Mouse (Mus musculus): ENCODE measurements around the gene Tinf2. TPM values are rescaled to one million over a fixed set of nuclear protein-coding genes. Genes with fewer than 3 reads are reported as not detected.

The Tinf2 gene
- polyA plus RNA-seq, 1 experiment from 2014 or later, result 18.8 TPM

GRCm38 (mm10) chr14:55709509-55709908 lies 27.9 kb upstream of the Tinf2 start:
- Histone ChIP-seq H3K4me3 (ENCODE audit: low read depth, low read length) (no peak overlapping the region), H3K27ac (ENCODE audit: low read length) (no peak overlapping the region), H3K27me3 (replicated peaks; ENCODE audit: insufficient read depth, low read length) (no peaks in the 10 kb centered on the region), H3K4me1 (ENCODE audit: insufficient read depth, low read depth, low read length) (peaks cover 10% of the 10 kb centered on the region; the same call in 1 of the 2 replicates), H3K9me3 (ENCODE audit: low read length) (no peaks in the 10 kb centered on the region), H3K9ac (replicated peaks; ENCODE audit: low read depth) (no peak overlapping the region), H3K4me2 (replicated peaks; ENCODE audit: low read depth, low read length) (no peak overlapping the region), H3K36me3 (ENCODE audit: insufficient read depth, low read length) (no peaks in the 10 kb centered on the region)
- TF ChIP-seq CTCF (IDR thresholded peaks at IDR 0.05) (no peak), EP300 (IDR thresholded peaks at IDR 0.05) (no peak)
- WGBS, result 70% methylated on average over 4 of the region's 4 CpGs
- DNase-seq (ENCODE audit: low spot score) (no peak), ATAC-seq (no peak)

GRCm38 (mm10) chr14:55707397-55707796 lies 25.8 kb upstream of the Tinf2 start:
- no peak for DNase-seq (ENCODE audit: low spot score)
- H3K9me3 ChIP-seq (ENCODE audit: low read length), result no peaks in the 10 kb centered on the region
- no peak for TF ChIP-seq EP300 (IDR thresholded peaks at IDR 0.05)
- H3K36me3 ChIP-seq (ENCODE audit: insufficient read depth, low read length), result no peaks in the 10 kb centered on the region
- WGBS, result 72% methylated on average over 5 of the region's 5 CpGs
- no peak overlapping the region for H3K9ac ChIP-seq (replicated peaks; ENCODE audit: low read depth)
- no peaks in the 10 kb centered on the region for H3K27me3 ChIP-seq (replicated peaks; ENCODE audit: insufficient read depth, low read length)
- no peak overlapping the region for H3K4me2 ChIP-seq (replicated peaks; ENCODE audit: low read depth, low read length)
- H3K4me3 ChIP-seq (ENCODE audit: low read depth, low read length), result no peak overlapping the region
- H3K27ac ChIP-seq (ENCODE audit: low read length), result no peak overlapping the region
- H3K4me1 ChIP-seq (ENCODE audit: insufficient read depth, low read depth, low read length), result peaks cover under 1% of the 10 kb centered on the region; the same call in 1 of the 2 replicates
- no peak for ATAC-seq

- WGBS, result 77% methylated on average over 8 of the region's 8 CpGs
- DNase-seq (ENCODE audit: low spot score), result peak; percentile 74
- Histone ChIP-seq H3K27me3 (replicated peaks; ENCODE audit: insufficient read depth, low read length) (no peaks in the 10 kb centered on the region), H3K36me3 (ENCODE audit: insufficient read depth, low read length) (no peaks in the 10 kb centered on the region), H3K9ac (replicated peaks; ENCODE audit: low read depth) (no peak overlapping the region), H3K4me1 (ENCODE audit: insufficient read depth, low read depth, low read length) (no peaks in the 10 kb centered on the region), H3K9me3 (ENCODE audit: low read length) (no peaks in the 10 kb centered on the region), H3K4me3 (ENCODE audit: low read depth, low read length) (no peak overlapping the region), H3K27ac (ENCODE audit: low read length) (peak overlapping the region; percentile 60), H3K4me2 (replicated peaks; ENCODE audit: low read depth, low read length) (no peak overlapping the region)
- TF ChIP-seq CTCF (IDR thresholded peaks at IDR 0.05), result no peak
- TF ChIP-seq EP300 (IDR thresholded peaks at IDR 0.05), result no peak
- ATAC-seq, result peak; percentile 84
Measured at GRCm38 (mm10) chr14:55706051-55706600, 24.5 kb upstream of the Tinf2 start.

DNA sequence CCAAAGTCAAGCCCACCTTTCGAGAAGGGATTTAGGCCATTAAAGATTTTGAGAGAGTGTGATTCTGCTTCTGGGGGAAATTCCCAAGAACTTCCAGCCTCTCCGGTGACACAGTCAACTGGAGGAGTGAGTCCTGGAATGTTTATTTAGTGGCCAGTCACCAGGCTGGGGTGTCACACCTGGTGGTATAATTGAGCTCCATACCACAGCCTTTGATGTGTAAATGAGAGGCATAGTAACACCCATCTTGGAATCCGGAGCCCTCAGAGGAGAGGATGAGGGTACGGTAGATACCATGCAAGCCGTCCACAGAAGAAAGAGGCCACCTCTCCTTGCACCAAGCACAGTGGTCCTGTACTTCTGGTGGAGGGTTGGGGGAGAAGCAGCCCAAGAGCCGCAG lies 21.1 kb upstream of the Tinf2 start:
- TF ChIP-seq CTCF (IDR thresholded peaks at IDR 0.05), result no peak
- no peak overlapping the region for H3K9ac ChIP-seq (replicated peaks; ENCODE audit: low read depth)
- H3K27ac ChIP-seq (ENCODE audit: low read length), result no peak overlapping the region
- WGBS, result 41% methylated on average over 6 of the region's 6 CpGs
- H3K4me2 ChIP-seq (replicated peaks; ENCODE audit: low read depth, low read length), result no peak overlapping the region
- no peaks in the 10 kb centered on the region for H3K36me3 ChIP-seq (ENCODE audit: insufficient read depth, low read length)
- no peaks in the 10 kb centered on the region for H3K27me3 ChIP-seq (replicated peaks; ENCODE audit: insufficient read depth, low read length)
- H3K9me3 ChIP-seq (ENCODE audit: low read length), result no peaks in the 10 kb centered on the region
- no peak overlapping the region for H3K4me3 ChIP-seq (ENCODE audit: low read depth, low read length)
- no peak for DNase-seq (ENCODE audit: low spot score)
- ATAC-seq, result peak; percentile 40; the same call in 1 of the 2 replicates
- H3K4me1 ChIP-seq (ENCODE audit: insufficient read depth, low read depth, low read length), result no peaks in the 10 kb centered on the region

DNA sequence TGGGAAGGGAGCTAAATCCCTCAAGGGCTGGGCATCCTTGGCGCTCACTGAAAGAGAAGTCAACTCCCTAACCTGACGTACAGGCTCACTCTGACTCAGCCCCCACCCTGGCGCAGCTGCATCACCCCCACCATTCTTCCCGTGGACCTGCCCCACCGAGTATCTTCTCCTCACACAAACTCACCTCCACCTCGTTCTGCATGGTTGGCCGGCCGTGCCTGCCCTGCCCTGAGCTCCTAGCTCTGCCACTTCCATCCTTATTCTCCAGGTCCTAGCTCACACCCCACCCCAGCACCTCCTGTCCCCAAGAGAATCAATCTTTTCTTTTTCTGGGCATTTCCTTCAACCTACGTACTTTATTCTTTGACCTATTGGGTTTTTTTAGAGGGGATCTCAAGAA lies 19.5 kb upstream of the Tinf2 start:
- Histone ChIP-seq H3K4me3 (ENCODE audit: low read depth, low read length) (no peak overlapping the region), H3K27ac (ENCODE audit: low read length) (no peak overlapping the region), H3K4me2 (replicated peaks; ENCODE audit: low read depth, low read length) (no peak overlapping the region), H3K9me3 (ENCODE audit: low read length) (no peaks in the 10 kb centered on the region), H3K4me1 (ENCODE audit: insufficient read depth, low read depth, low read length) (no peaks in the 10 kb centered on the region), H3K9ac (replicated peaks; ENCODE audit: low read depth) (no peak overlapping the region), H3K36me3 (ENCODE audit: insufficient read depth, low read length) (no peaks in the 10 kb centered on the region), H3K27me3 (replicated peaks; ENCODE audit: insufficient read depth, low read length) (no peaks in the 10 kb centered on the region)
- 52% methylated on average over 9 of the region's 9 CpGs for WGBS
- TF ChIP-seq EP300 (IDR thresholded peaks at IDR 0.05), result no peak
- no peak for TF ChIP-seq CTCF (IDR thresholded peaks at IDR 0.05)
- DNase-seq (ENCODE audit: low spot score), result no peak
- no peak for ATAC-seq

GRCm38 (mm10) chr14:55697226-55697625 lies 15.6 kb upstream of the Tinf2 start:
- Histone ChIP-seq H3K9me3 (ENCODE audit: low read length) (no peaks in the 10 kb centered on the region), H3K36me3 (ENCODE audit: insufficient read depth, low read length) (no peaks in the 10 kb centered on the region), H3K4me2 (replicated peaks; ENCODE audit: low read depth, low read length) (no peak overlapping the region), H3K27me3 (replicated peaks; ENCODE audit: insufficient read depth, low read length) (no peaks in the 10 kb centered on the region), H3K4me1 (ENCODE audit: insufficient read depth, low read depth, low read length) (no peaks in the 10 kb centered on the region), H3K9ac (replicated peaks; ENCODE audit: low read depth) (no peak overlapping the region), H3K27ac (ENCODE audit: low read length) (no peak overlapping the region), H3K4me3 (ENCODE audit: low read depth, low read length) (no peak overlapping the region)
- TF ChIP-seq CTCF (IDR thresholded peaks at IDR 0.05) (no peak), EP300 (IDR thresholded peaks at IDR 0.05) (no peak)
- ATAC-seq, result no peak
- no peak for DNase-seq (ENCODE audit: low spot score)
- 64% methylated on average over 4 of the region's 4 CpGs for WGBS

DNA sequence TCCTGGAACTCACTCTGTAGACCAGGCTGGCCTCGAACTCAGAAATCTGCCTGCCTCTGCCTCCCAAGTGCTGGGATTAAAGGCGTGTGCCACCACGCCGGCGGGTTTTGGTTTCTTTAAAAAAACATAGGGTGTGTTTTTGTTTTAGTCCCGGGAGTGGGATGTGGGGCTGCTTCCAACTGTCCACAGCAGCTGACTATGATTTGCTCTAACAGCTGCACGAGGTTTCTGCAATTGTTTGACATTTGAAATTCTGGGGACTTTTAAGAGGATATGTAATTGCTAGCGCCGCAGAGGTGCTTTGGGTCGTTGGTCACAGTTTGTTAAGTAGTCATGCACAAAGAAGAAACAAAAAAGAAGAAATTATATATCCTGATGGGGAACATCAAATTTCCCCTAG lies 7.8 kb upstream of the Tinf2 start:
- ATAC-seq (no peak), DNase-seq (ENCODE audit: low spot score) (no peak)
- H3K4me1 ChIP-seq (ENCODE audit: insufficient read depth, low read depth, low read length), result no peaks in the 10 kb centered on the region
- no peak overlapping the region for H3K4me2 ChIP-seq (replicated peaks; ENCODE audit: low read depth, low read length)
- H3K9ac ChIP-seq (replicated peaks; ENCODE audit: low read depth), result no peak overlapping the region
- WGBS, result 71% methylated on average over 10 of the region's 10 CpGs
- H3K36me3 ChIP-seq (ENCODE audit: insufficient read depth, low read length), result no peaks in the 10 kb centered on the region
- H3K27me3 ChIP-seq (replicated peaks; ENCODE audit: insufficient read depth, low read length), result no peaks in the 10 kb centered on the region
- H3K27ac ChIP-seq (ENCODE audit: low read length), result no peak overlapping the region
- H3K4me3 ChIP-seq (ENCODE audit: low read depth, low read length), result no peak overlapping the region
- no peaks in the 10 kb centered on the region for H3K9me3 ChIP-seq (ENCODE audit: low read length)
- TF ChIP-seq CTCF (IDR thresholded peaks at IDR 0.05), result no peak
- TF ChIP-seq EP300 (IDR thresholded peaks at IDR 0.05), result no peak
